Mouse (Mus musculus) adrenal gland, postnatal 25 days (tissue): ENCODE data around the gene Stx5a. TPM values are rescaled to one million over a fixed set of nuclear protein-coding genes. Genes with fewer than 3 reads are reported as not detected.

Experiments
- DNase-seq: peaks from one replicate; pipeline ENCODE4 v3.0.0; 2021; ENCODE audit warnings: mixed read lengths
- long read RNA-seq: library from polyadenylated mRNA; stranded (forward); transcript quantifications from one replicate; pipeline ENCODE4 v2.0.0, GENCODE M21; 2021
- total RNA-seq: library from RNA; stranded (reverse); gene quantifications from 2 replicates; pipeline ENCODE4 v1.2.3, GENCODE M21; 2021

Gene Stx5a
- 92.3 and 106 TPM in 2 replicates for total RNA-seq
- long read RNA-seq, transcript Stx5a-202 (10 exons, 2,112 nt), result minor isoform, 22 of 108 reads
- long read RNA-seq, transcript Stx5a-213 (11 exons, 2,251 nt), result major isoform, 36 of 108 reads
- long read RNA-seq, transcript Stx5a-209 (1 exons, 3,015 nt), result minor isoform, 7 of 108 reads
- long read RNA-seq, partial matches to known transcripts, result 13 of 108 reads
- long read RNA-seq, other reads (novel, unspliced or antisense), result 30 of 108 reads

- DNase-seq, result peak; percentile 94
Measured at GRCm38 (mm10) chr19:8741243-8741869, at the start of gene Stx5a. TSS of gene Stx5a (plus strand) at chr19:8741413.

- DNase-seq, result no peak
Measured at GRCm38 (mm10) chr19:8691871-8692539, 49.2 kb upstream of the Stx5a start.

GRCm38 (mm10) chr19:8692740-8693139 is 48.5 kb upstream of the Stx5a start:
- DNase-seq, result no peak

- peak; percentile 38 for DNase-seq
Measured at GRCm38 (mm10) chr19:8695330-8695729, 45.9 kb upstream of the Stx5a start.

GRCm38 (mm10) chr19:8699652-8700051 is 41.6 kb upstream of the Stx5a start:
- no peak for DNase-seq

- DNase-seq, result no peak
Measured at GRCm38 (mm10) chr19:8702458-8702857, 38.8 kb upstream of the Stx5a start.

GRCm38 (mm10) chr19:8703571-8703970 is 37.6 kb upstream of the Stx5a start:
- DNase-seq, result no peak

GRCm38 (mm10) chr19:8705026-8705708 is 36.0 kb upstream of the Stx5a start:
- DNase-seq, result no peak

- no peak for DNase-seq
Measured at GRCm38 (mm10) chr19:8706132-8706667, 35.0 kb upstream of the Stx5a start.

GRCm38 (mm10) chr19:8706930-8707329 is 34.3 kb upstream of the Stx5a start:
- no peak for DNase-seq

- DNase-seq, result no peak
Measured at GRCm38 (mm10) chr19:8708954-8709353, 32.3 kb upstream of the Stx5a start.

GRCm38 (mm10) chr19:8710057-8710456 is 31.2 kb upstream of the Stx5a start:
- no peak for DNase-seq

- no peak for DNase-seq
Measured at GRCm38 (mm10) chr19:8711506-8711905, 29.7 kb upstream of the Stx5a start.

GRCm38 (mm10) chr19:8711949-8712869 is 29.0 kb upstream of the Stx5a start:
- no peak for DNase-seq

GRCm38 (mm10) chr19:8712870-8713305 is 28.3 kb upstream of the Stx5a start:
- peak; percentile 69 for DNase-seq

GRCm38 (mm10) chr19:8713306-8713996 is 27.8 kb upstream of the Stx5a start:
- DNase-seq, result peak; percentile 94

GRCm38 (mm10) chr19:8713997-8714652 is 27.1 kb upstream of the Stx5a start:
- no peak for DNase-seq

GRCm38 (mm10) chr19:8714653-8715481 is 26.3 kb upstream of the Stx5a start:
- no peak for DNase-seq
